ENCODE assay signal across 21 mouse cellular contexts in the genomic region with DNA sequence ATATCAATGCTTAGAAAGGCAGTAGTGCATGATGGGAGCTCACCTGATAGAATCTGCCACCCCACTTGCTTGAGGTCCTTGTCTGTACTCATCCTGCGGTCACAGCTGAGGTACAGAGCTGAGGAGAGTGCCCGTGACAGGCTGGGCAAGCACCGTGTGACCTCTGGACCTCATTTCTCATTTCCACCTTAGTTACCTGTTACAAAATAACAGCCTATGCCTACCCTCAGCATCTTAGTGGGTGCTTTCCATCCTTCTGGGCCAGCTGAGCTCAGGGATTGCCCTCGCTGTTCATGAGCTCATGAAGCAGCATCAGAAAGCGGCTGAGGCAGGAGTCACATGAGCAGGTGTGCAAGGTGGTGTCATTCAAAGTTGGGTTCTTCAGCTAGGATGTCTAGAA.
A peak's percentile ranks its signal among the peaks of the same experiment; 100 is the strongest.
DNase-seq lines count a peak whose midpoint lies in the region; ATAC-seq lines count a peak whose summit lies in the region.
"Had no signal": no experiment of that assay in that cellular context is flagged by ENCODE, and none has a peak within 500 bp of the region (broad histone marks: within the 10 kb centered on the region; RNA-seq: fewer than 3 reads in every experiment).

No protein-coding gene starts in this region.

- H3K4me1 ChIP-seq in kidney, embryonic 15.5 days = peaks cover 52% of the 10 kb centered on the region
- peaks cover 12% of the 10 kb centered on the region for H3K4me1 ChIP-seq in kidney, embryonic 14.5 days (ENCODE audit: control insufficient read depth, insufficient read depth, low read length)
- peaks cover 8% of the 10 kb centered on the region; the same call in 1 of the 2 replicates for H3K4me1 ChIP-seq in hindbrain, embryonic 14.5 days (replicated peaks; ENCODE audit: control insufficient read depth, insufficient read depth, low read length)

- H3K27me3 ChIP-seq in kidney, embryonic 15.5 days = no peaks in the 10 kb centered on the region
- H3K27me3 ChIP-seq in kidney, embryonic 14.5 days (ENCODE audit: control insufficient read depth, insufficient read depth, low read length) = no peaks in the 10 kb centered on the region
- H3K27me3 ChIP-seq in hindbrain, embryonic 14.5 days (ENCODE audit: control insufficient read depth, insufficient read depth, low read length) = no peaks in the 10 kb centered on the region
- H3K27me3 ChIP-seq: embryonic facial prominence, embryonic 15.5 days; heart, embryonic 12.5 days had no signal

- H3K9ac ChIP-seq in kidney, embryonic 15.5 days = no peak overlapping the region
- H3K9ac ChIP-seq in kidney, embryonic 14.5 days (ENCODE audit: low read depth, low read length) = no peak overlapping the region
- H3K9ac ChIP-seq in hindbrain, embryonic 14.5 days = no peak overlapping the region
- H3K9ac ChIP-seq: embryonic facial prominence, embryonic 15.5 days; heart, embryonic 12.5 days had no signal

- 82% methylated on average over 5 of the region's 5 CpGs for WGBS in kidney, embryonic 15.5 days
- WGBS in kidney, embryonic 14.5 days = 79% methylated on average over 5 of the region's 5 CpGs
- 89% methylated on average over 5 of the region's 5 CpGs for WGBS in hindbrain, embryonic 14.5 days

- H3K4me2 ChIP-seq in kidney, embryonic 15.5 days = no peak overlapping the region
- H3K4me2 ChIP-seq in kidney, embryonic 14.5 days (replicated peaks; ENCODE audit: low read depth, low read length) = no peak overlapping the region
- H3K4me2 ChIP-seq in hindbrain, embryonic 14.5 days (replicated peaks) = no peak overlapping the region
- H3K4me2 ChIP-seq: embryonic facial prominence, embryonic 15.5 days; heart, embryonic 12.5 days had no signal

- 0 out of 2 replicates have a peak, but pooled peaks cover 5% of the 10 kb centered on the region for H3K36me3 ChIP-seq in kidney, embryonic 15.5 days
- H3K36me3 ChIP-seq in kidney, embryonic 14.5 days (ENCODE audit: control insufficient read depth, insufficient read depth, low read length) = no peaks in the 10 kb centered on the region
- peaks cover 23% of the 10 kb centered on the region; the same call in 1 of the 2 replicates for H3K36me3 ChIP-seq in hindbrain, embryonic 14.5 days (replicated peaks; ENCODE audit: control insufficient read depth, insufficient read depth)
- H3K36me3 ChIP-seq: embryonic facial prominence, embryonic 15.5 days; forebrain, embryonic 10.5 days had no signal

- DNase-seq in kidney, adult 11 months = peak; percentile 70
- peak; percentile 69 for DNase-seq in kidney, adult 9 months
- peak; percentile 40 to 74 for DNase-seq in kidney, postnatal 25 days
- no peak for DNase-seq in spleen, postnatal 10 days (ENCODE audit: low spot score in 2 of 2)
- DNase-seq in hindbrain, embryonic 14.5 days (ENCODE audit: low spot score) = no peak
- DNase-seq: adrenal gland, adult 2 months; adrenal gland, postnatal 25 days; cerebellum, adult 8-10 months; cerebellum, postnatal 14 days; embryo, embryonic 11 days; gastrocnemius, postnatal 14 days; heart, adult 2 months; heart, postnatal 36 days had no signal

- H3K27ac ChIP-seq in kidney, embryonic 15.5 days = no peak overlapping the region
- H3K27ac ChIP-seq in kidney, embryonic 14.5 days (ENCODE audit: low read depth, low read length) = no peak overlapping the region
- H3K27ac ChIP-seq in hindbrain, embryonic 14.5 days = no peak overlapping the region
- H3K27ac ChIP-seq: embryonic facial prominence, embryonic 15.5 days; forebrain, embryonic 10.5 days had no signal

- ATAC-seq in kidney, embryonic 15.5 days (replicated peaks; ENCODE audit: low FRiP score) = no peak
- no peak for ATAC-seq in kidney, embryonic 14.5 days (ENCODE audit: low FRiP score, low TSS enrichment)
- ATAC-seq in hindbrain, embryonic 14.5 days (ENCODE audit: low FRiP score) = no peak
- ATAC-seq: forebrain, embryonic 14.5 days; hindbrain, embryonic 16.5 days had no signal

- H3K4me3 ChIP-seq in kidney, embryonic 15.5 days (replicated peaks) = no peak overlapping the region
- H3K4me3 ChIP-seq in kidney, embryonic 14.5 days (ENCODE audit: low read length) = no peak overlapping the region
- no peak overlapping the region for H3K4me3 ChIP-seq in hindbrain, embryonic 14.5 days (replicated peaks; ENCODE audit: low read length)
- H3K4me3 ChIP-seq: embryonic facial prominence, embryonic 15.5 days; erythroblast, embryonic 14.5 days; forebrain, embryonic 10.5 days; heart, adult 2 months; heart, embryonic 12.5 days had no signal

- H3K9me3 ChIP-seq in kidney, embryonic 15.5 days (replicated peaks) = no peaks in the 10 kb centered on the region
- H3K9me3 ChIP-seq in kidney, embryonic 14.5 days (ENCODE audit: control insufficient read depth, low read length) = no peaks in the 10 kb centered on the region
- no peaks in the 10 kb centered on the region for H3K9me3 ChIP-seq in hindbrain, embryonic 14.5 days (ENCODE audit: control insufficient read depth, low read length)
- H3K9me3 ChIP-seq: embryonic facial prominence, embryonic 15.5 days; forebrain, embryonic 10.5 days; heart, embryonic 12.5 days had no signal

Comparison
In these comparisons a context has a peak if more than half of its experiments do, and no peak if none do; other contexts are left out.
1. DNase-seq: peak in kidney, adult 11 months (single experiment), kidney, adult 9 months (single experiment) and kidney, postnatal 25 days (2 of 2); none in spleen, postnatal 10 days (0 of 2) and hindbrain, embryonic 14.5 days (single experiment).